Mouse (Mus musculus): ENCODE measurements around the gene Gm17409.
A peak's percentile ranks its signal among the peaks of the same experiment; 100 is the strongest.

Gene Gm17409

DNA sequence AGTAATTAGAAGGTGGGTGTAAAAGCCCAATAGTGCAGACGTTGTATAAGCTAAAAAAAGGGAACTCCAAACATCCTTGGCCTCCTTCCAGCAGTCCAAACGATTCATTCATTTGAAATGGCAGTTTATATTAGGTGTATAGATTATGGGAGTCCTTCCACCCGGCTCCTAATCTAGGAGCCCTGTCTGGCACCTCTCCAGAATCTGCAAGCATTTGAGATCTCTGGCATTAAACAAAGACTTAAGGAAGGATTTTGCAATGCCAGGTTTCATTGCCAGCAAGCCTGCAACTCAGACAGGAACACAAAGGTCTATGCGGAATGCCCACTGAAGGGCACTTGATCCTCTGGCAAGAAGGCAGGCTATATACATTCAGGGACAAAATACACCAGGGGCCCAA lies 15.2 kb downstream of the Gm17409 start:
- DNase-seq: peak; percentile 62 to 77

DNA sequence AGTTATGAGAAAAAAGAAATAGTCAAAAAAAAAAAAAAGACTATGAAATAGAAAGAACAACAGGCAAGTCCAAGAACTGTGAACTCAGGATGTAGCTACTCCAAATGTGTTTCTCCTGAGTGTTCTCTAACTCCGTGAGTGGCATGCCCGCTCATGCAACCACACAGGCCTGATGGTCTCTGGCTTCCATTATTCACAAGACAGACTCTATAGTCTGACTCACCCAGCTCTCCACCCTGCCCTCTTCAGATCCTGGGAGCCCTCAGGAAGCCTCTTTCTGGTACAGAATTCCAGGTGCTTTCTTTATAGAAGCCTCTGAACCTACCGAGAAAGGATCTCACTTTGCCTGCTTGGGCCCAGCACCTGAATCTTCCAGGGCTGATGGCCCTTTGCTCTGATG lies 15.8 kb downstream of the Gm17409 start:
- DNase-seq: no peak

DNA sequence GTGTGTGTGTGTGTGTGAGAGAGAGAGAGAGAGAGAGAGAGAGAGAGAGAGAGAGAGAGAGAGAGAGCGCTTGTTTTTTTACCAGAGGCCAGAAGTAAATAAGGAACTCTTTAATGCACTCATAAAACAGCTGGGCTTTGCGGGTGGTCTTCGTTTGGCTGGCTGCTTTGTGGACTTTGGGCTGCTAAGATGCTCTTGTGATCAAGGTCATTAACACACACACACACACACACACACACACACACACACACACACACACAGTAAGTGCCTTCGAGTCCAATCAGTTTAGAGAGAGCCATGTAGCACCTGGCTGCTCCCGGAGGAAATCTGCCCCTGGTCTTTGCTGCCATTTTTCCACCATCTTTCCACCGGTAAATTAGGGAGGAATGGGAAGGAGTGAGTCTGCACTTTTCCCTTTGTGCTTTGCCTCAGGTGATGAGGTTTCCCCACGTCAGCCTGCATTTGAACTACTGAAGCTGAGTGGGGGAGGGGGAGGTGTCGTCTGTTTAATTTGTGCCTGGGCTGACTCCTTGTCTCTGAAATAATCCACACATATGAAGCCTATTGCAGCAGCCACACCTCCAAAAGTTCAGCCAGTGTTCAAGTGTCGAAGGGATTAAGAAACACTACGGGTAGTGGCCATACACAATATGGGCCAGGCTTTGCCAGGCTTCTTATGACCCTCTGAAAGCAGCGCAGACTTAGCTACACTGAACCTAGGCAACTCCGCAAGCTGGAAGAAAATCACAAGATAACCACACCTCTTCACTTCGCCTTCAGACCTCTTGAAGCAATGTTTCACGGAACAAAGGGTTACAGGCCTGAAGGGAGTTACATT lies 16.7 kb downstream of the Gm17409 start:
- DNase-seq: peak; percentile 37 to 64

DNA sequence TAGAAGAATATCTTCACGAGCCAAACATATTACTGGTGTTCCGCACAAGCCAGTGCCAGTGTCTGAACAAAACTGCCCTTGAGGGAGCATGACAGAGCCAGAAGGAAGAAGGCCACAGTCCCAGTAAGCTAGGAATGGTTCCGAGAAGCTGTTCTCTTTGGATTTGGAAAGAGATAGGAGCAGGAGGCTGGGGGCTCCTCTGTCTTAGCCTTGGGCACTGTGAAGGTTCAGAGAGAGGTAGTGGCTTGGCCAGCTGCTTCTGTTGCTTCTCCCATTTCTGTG lies 17.3 kb downstream of the Gm17409 start:
- no peak for DNase-seq

DNA sequence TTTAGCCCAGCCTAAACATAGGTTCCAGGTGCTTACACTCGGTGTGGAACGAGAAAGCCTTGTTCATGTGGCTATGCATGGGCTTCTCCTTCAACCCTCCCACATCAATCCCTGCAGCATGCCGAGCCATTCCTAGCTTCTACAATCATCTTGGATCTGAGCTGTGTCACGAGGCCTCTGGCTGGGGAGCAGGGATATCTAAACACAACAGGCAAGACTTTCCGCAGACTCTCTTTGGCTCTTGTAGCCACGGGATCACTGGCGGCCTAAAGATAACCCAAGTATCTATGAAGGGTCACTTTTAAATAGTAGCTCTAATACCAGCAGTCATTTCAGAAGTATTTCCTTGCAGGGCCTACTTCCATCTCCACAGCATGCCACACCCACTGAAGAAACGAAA lies 18.5 kb downstream of the Gm17409 start:
- no peak for DNase-seq

DNA sequence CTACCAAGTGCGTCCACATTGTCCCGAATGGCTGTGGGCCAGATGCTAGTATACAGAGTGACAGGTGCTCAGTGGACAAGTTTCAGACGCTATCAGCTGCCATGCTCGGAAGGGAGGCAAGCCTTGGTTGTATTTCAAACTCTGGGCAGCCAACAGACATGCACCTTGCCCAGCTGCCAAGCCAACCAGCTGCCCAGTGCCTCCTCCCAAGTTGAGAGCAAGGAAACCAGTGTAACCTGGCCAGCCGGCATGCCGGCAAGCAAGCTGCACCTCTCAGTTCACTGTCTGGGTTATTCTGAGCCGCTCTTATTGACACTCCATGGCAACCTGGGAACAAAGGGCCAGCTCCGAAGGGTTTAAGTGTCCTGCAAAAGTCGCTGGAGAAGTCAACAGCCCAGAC lies 19.4 kb downstream of the Gm17409 start:
- DNase-seq: peak; percentile 76 to 86

DNA sequence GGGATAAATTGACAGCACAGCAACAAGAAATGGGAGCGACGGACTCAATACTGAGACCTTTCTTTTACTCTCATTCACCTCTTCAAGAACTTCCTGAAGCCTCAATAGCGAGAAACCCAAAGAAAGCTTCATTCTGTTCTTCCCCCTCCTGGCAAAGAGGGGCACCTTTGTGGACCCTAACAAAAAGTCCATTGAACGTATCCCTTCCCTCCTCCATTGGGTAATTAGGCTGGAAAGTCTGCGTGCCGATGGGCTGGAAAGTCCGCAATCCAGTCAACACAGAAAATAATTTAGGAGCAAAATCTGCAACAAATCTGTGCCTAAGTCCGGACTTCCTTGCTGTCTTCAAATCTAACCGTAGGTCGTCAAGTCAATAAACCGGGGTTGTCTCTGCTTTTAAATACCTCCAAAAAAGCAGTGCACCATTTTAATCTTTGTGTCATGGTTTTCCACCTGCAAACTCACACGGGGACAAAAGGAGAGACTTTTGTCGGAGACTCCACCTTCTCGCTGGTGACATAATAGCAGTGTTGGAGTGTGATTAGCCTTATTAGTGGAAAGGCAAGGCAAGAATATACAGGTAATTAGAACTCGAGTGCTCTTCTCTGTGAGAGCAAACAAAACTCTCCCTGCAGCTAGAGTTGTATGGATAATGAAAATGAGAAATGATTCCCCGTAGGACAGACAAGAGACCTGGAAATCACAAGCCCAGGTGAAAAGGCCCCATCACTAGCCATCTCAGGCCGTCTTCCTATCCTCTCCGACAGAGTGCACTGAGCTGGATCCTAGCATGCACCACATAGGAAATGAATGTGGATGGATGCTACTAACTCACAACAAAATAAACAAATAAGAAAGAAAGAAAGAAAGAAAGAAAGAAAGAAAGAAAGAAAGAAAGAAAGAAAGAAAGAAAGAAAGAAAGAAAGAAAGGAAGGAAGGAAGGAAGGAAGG lies 24.0 kb downstream of the Gm17409 start:
- no peak for DNase-seq

DNA sequence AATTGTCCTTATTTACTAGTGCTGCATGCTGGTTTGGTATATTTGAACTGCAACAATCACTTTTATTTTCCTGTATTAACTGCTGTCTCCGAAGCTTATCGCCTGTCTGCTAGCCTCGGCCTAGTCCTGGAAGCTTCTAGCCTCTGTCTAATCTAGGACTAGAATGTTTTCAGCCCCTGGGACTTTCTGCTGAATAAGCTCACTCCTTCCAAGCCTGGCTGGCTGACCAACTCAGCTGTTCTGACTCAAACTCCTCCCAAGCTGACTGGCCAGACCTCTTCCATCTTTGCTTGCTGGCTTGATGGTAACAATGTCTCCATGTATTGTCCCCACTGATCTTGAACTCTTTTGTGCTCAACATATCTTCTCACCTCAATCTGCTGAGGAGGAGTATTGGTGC lies 25.4 kb downstream of the Gm17409 start:
- no peak for DNase-seq

DNA sequence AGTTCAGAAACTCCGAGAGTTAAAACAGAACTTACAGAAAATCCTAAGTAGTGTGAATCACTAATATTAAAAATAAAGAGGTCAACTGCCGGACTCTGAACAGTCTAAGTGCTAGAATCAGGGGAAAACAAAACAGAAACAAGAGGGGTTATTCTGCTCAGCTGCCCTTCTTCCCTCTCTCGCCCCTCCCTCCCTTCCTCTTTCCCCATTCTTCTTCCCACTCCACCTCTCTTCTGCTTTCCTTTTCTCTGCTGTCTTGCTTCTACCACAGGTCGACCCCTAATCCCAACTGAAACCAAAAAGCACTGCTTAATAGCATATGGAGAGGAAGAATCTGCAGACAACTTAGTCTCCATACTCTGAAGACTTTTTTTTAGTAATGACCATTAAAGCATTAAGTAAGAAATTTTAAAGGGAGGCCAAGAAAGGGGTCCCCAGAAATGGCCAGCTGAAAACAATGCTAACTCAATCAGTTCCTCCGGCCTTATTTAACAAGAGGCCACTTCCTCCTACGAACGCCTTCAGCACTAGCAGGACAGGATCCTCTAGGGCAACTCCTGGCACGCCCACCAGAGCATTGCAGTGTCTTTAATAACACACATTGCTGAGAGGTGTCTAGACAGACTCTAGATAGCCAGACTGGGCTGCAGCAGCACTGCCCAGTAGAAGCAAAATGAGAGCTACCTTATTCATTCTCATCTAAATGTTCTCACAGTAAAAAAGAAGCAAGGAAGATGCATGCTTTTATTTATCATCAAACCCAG lies 26.9 kb downstream of the Gm17409 start:
- DNase-seq: no peak

DNA sequence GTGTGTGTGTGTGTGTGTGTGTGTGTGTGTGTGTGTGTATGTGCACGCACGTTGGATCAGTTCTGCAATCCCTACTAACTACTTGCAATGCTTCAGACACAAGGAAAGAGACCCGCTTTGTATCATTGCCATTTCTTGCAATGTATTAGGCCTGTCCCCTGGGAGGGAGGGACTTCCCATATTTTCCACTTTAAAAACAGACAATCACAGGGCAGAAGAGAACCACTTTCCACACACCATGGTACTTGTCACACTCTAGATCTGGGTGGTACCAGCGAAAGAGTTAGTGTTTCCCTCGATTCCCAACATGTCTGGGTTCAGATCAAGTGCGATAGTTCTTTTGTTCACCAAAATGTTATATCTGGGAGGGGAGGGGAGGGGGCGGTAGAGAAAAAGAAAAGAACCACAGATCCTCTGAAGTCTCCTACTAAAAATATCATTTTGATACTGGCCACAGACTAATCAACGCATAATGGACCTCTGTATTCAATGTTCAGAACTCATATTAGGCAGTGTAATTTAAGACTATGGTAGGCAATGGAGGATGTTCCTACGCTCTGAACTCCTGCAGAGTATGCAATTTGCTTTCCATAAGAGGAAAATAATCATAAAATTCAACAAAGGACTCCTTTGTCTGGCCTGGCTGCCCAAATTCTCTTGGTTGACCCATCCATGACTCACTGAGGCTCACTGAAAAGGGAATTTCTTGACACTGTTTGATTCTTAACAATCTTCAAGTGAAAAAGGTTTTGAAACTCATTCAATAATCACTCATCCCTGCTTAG lies 35.6 kb downstream of the Gm17409 start:
- DNase-seq: no peak

DNA sequence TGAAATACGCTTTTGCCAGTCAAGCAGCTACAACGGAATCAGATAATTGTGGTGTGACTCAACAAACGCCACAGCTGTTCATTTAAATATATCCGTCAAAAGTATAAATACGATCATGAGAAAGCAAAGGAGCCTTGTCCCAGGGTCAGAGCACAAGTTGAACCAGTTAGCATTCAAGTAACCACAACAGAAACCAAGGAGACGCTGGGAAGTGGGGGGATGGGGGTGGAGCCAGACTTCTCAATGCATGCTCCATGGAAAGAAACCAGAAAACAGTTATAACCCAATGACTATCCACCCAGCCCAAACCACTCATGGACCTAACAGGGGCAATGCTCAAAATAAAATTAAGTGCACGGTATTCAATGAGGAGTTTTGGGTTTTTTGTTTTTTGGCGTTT lies 40.3 kb downstream of the Gm17409 start:
- peak in 1 of 2 experiments; percentile 42 for DNase-seq

DNA sequence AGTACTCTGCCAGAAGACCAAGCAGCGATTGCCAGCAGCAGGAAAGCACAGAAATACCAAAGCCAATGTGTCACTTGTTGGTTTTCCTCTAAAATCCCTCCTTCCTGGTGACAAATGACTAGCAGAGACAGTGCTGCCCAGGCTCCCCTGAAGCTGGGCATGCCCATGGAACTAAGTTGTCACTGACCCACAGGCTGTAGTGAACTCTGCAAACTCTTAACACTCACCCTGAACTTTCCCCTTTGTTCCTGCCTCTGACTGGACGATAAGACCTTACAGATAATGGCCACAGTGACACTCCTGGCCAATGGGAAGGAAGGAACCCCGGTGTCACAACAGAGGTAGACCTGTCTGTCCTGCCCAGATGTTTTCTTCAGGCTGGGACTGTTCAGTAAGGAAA lies 43.3 kb downstream of the Gm17409 start:
- DNase-seq: no peak

DNA sequence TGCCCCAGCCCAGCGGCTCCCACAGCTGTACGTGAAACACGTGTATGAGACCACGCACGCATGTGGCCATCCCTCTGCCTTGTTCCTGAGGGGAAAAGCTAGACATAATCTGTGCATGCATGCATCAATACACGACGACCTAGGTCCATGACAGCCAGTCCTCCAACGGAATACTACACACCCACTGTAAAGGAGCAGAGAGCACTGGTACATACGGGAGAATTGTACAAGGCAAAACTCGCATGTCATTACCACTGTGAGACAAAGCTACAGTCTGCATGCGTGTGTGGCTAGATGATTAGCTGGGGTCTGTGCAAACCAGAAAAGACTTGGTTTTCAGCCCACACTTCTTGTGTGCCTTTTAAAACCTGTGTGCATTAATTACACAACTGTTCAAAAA lies 44.6 kb downstream of the Gm17409 start:
- no peak for DNase-seq

DNA sequence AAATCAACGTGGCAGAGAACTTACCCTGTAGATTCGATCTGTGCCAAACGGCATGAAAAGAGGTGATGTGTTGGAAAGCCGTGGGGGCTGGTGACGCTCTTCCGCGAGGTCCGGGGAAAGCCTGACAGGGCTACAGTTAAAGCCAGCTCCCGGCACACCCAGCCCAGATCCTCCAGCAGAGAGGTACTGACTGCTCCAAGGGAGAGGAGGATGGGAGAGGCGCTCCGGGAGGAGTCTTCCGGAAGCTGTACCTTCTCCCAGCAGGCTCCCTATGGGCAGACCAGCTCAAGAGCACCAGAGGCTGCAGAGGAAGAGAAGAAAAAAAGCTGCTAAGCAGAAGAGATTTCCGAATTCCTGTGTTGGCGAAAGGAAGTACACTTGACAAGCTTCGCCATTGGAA lies 46.1 kb downstream of the Gm17409 start:
- no peak for DNase-seq

DNA sequence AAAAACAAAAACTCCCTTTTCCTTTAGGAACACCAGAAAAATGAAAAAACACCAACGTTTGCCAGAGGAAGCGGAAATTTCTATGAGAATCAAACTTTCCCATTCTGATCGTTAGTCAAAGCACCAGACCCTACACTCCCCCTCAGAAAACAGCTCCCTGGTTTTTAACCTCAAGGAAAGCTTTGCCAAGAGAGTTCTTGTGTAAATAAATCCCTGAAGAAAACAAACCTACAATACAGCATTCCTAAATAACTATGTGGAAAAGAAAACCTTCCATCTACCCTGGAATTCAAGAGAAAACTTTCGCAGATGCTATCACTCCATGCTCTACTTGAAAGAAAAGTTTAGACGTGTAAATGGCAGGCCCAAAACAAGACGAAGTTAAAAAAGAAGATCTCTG lies 47.0 kb downstream of the Gm17409 start:
- no peak for DNase-seq

DNA sequence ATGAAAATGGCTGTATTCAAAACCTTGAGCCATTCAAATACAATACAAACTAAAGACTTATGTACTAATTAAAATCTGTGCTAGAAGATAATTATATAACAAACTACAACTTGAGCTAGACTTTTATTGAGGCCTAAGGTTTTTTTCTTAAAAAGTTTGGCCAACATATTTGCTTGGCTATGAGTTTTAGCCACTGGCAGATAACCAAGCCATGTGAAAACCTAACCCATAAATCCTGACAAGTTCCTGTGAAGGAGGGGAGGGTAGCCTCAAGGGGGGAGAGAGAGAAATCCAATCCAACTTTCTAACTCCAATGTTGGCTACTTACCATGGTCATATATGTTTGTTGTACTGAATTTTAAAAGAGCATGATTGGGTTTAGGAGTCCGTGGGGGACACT lies 48.6 kb downstream of the Gm17409 start:
- no peak for DNase-seq
